Mouse (Mus musculus) gastrocnemius, postnatal 36 days (tissue): ENCODE measurements around the gene Gm26741. TPM values are rescaled to one million over a fixed set of nuclear protein-coding genes. Genes with fewer than 3 reads are reported as not detected.
"Not testable (repeated sequence)": the region's sequence is repeated elsewhere in the genome, so short reads cannot be mapped to it uniquely, and the experiment has no call there.

Experiments used
- DNase-seq, 2 experiments: peaks; one replicate each; pipeline ENCODE4 v3.0.0; 2022
- intact Hi-C: fragments of 180-260 bp; cut with DNase I; formaldehyde crosslinking; loops from one replicate; pipeline ENCODE4 v1.15.1; 2025
- long read RNA-seq, 2 experiments: library from polyadenylated mRNA; stranded (forward); transcript quantifications; one replicate each; pipeline ENCODE4 v2.0.0; 2021
- total RNA-seq, 2 experiments: library from RNA; stranded (reverse); gene quantifications; 2 replicates each; pipeline ENCODE4 v1.2.3; 2021

The Gm26741 gene
- total RNA-seq, result not detected
- long read RNA-seq, experiment 1, result 0 reads
- long read RNA-seq, experiment 2, result 0 reads

- no peak for DNase-seq
- intact Hi-C loops, result no loop called here
Observed at GRCm38 (mm10) chr10:52358467-52358866, at the start of gene Gm26741. Gene Gm26741 (plus strand): TSS chr10:52358767.

GRCm38 (mm10) chr10:52309196-52309595 is 49.4 kb upstream of the Gm26741 start:
- intact Hi-C loops, result no loop called here
- DNase-seq, result no peak

GRCm38 (mm10) chr10:52319506-52320286 is 38.9 kb upstream of the Gm26741 start:
- DNase-seq, result no peak
- intact Hi-C loops, result no loop called here

GRCm38 (mm10) chr10:52321918-52322317 is 36.6 kb upstream of the Gm26741 start:
- DNase-seq, result no peak
- intact Hi-C loops, result no loop called here

GRCm38 (mm10) chr10:52331007-52331406 is 27.6 kb upstream of the Gm26741 start:
- intact Hi-C loops, result loop anchor here (2.0 kb wide), 1 partner anchor 98 kb away; the partner anchor contains the start of gene Dcbld1
- no peak for DNase-seq

- intact Hi-C loops, DNase-seq: not testable (repeated sequence)
Observed at GRCm38 (mm10) chr10:52343324-52343723, 15.2 kb upstream of the Gm26741 start.

- no peak for DNase-seq
- intact Hi-C loops, result no loop called here
Observed at GRCm38 (mm10) chr10:52353184-52353583, 5.4 kb upstream of the Gm26741 start.

- intact Hi-C loops, result no loop called here
- DNase-seq, result no peak
Observed at GRCm38 (mm10) chr10:52360241-52360735, 1.7 kb downstream of the Gm26741 start.

GRCm38 (mm10) chr10:52360862-52361609 is 2.5 kb downstream of the Gm26741 start:
- intact Hi-C loops, result no loop called here

GRCm38 (mm10) chr10:52368376-52368775 is 9.8 kb downstream of the Gm26741 start:
- DNase-seq, result no peak
- intact Hi-C loops, result no loop called here

More at GRCm38 (mm10) chr10:52360862-52361609, 2.5 kb downstream of the Gm26741 start:
- DNase-seq, result no peak

- intact Hi-C loops, result no loop called here
- no peak for DNase-seq
Observed at GRCm38 (mm10) chr10:52373834-52374233, 15.3 kb downstream of the Gm26741 start.

- intact Hi-C loops, result no loop called here
- no peak for DNase-seq
Observed at GRCm38 (mm10) chr10:52374651-52375050, 16.1 kb downstream of the Gm26741 start.

GRCm38 (mm10) chr10:52376422-52376821 is 17.9 kb downstream of the Gm26741 start:
- no peak for DNase-seq
- intact Hi-C loops, result no loop called here

GRCm38 (mm10) chr10:52377813-52378212 is 19.2 kb downstream of the Gm26741 start:
- DNase-seq, result no peak
- intact Hi-C loops, result no loop called here

- no peak for DNase-seq
- intact Hi-C loops, result loop anchor here (5.0 to 10.0 kb wide), 3 partner anchors 36 to 277 kb away; partner anchors contain the start of gene Nus1
Observed at GRCm38 (mm10) chr10:52381321-52381801, 22.8 kb downstream of the Gm26741 start.

GRCm38 (mm10) chr10:52381845-52382591 is 23.5 kb downstream of the Gm26741 start, which contains the start of gene Gopc:
Gene Gopc (minus strand): TSS chr10:52382124.
- intact Hi-C loops, result loop anchor here (5.0 to 10.0 kb wide), 3 partner anchors 35 to 277 kb away; partner anchors contain the start of gene Nus1
- DNase-seq, result peak; percentile 96

GRCm38 (mm10) chr10:52383022-52383421 is 24.5 kb downstream of the Gm26741 start:
- no peak for DNase-seq
- intact Hi-C loops, result loop anchor here (5.0 to 10.0 kb wide), 3 partner anchors 34 to 278 kb away; partner anchors contain the start of gene Nus1

- DNase-seq, result no peak
- intact Hi-C loops, result loop anchor here (5.0 to 10.0 kb wide), 3 partner anchors 34 to 279 kb away; partner anchors contain the start of gene Nus1
Observed at GRCm38 (mm10) chr10:52383522-52383921, 25.0 kb downstream of the Gm26741 start.

- peak in 1 of 2 experiments; percentile 8 for DNase-seq
- intact Hi-C loops, result loop anchor here (5.0 to 10.0 kb wide), 4 partner anchors 32 to 280 kb away; partner anchors contain the start of genes Dcbld1 and Nus1
Observed at GRCm38 (mm10) chr10:52384823-52385610, 26.4 kb downstream of the Gm26741 start.
